Mouse (Mus musculus): ENCODE measurements at regions not wholly inside any gene's neighbourhood (a gene's known extent, or its start where the extent isn't known, plus 50 kb on each side); places are given as distances from the start of the nearest gene placed in this dataset.

DNA sequence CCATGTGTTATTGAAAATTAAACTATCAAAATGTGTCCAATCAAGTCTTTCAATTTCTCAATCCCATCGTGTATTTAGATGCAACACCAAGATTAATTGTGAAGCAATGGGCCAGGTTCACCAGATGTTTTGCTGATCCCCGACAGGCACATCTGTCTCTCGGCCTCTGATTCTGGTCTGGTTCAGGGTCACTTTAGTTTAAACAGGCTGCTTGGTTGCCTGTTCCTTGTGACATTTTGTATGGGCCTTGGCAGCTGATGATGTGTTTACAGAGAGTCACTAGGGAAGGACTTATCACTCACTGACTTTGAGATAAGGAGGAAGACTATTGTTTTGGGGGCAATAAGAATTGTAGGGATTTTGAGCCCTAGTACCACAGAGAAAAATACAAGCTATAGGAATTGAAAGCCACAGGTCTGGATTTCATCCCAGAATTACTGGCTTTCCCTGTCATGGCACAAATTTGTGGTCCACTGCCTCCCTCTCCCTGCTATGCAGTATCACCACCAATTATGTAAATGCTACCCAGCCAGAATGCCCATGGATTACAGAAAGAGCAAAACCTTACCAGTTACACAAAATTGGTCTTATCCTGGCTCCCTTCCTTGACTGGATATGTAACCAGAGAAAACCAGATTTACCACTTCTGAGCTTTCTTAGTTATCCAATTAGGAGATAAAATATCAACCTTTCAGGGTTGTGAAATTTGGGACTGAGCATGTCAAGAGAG is 272.5 kb upstream of the Plxna2 start:
- Histone ChIP-seq H3K27ac (ENCODE audit: insufficient read depth, low read depth, low read length) (no peak overlapping the region), H3K4me1 (ENCODE audit: control insufficient read depth, insufficient read depth, low read length) (no peaks in the 10 kb centered on the region), H3K4me3 (ENCODE audit: insufficient read depth, low read length) (no peak overlapping the region)
- no peak for TF ChIP-seq POLR2A (IDR thresholded peaks at IDR 0.05; ENCODE audit: borderline replicate concordance, low read depth, low read length)
- TF ChIP-seq CTCF (IDR thresholded peaks at IDR 0.05; ENCODE audit: low read depth, low read length), result no peak

DNA sequence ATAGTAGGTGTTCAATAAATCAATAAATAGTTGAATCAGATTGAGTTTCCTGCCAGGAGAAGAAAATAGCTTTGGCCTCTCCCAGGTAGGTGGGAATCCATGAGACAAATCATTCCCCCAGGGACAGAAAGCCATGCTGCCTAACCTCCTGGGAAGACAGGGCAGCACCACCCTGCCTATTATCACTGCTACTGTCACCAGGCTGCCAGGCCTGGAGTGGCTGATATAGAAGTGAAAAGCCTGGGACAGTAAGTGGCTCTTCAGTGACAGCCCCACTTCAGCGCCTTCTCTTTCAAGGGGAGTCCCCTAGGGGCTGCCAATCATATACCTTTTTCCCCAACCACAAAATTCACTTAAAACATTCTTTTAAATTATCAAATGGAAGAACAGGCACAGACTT is 275.4 kb upstream of the Plxna2 start:
- H3K27ac ChIP-seq (ENCODE audit: insufficient read depth, low read depth, low read length), result no peak overlapping the region
- no peak overlapping the region for H3K4me3 ChIP-seq (ENCODE audit: insufficient read depth, low read length)
- no peaks in the 10 kb centered on the region for H3K4me1 ChIP-seq (ENCODE audit: control insufficient read depth, insufficient read depth, low read length)
- TF ChIP-seq POLR2A (IDR thresholded peaks at IDR 0.05; ENCODE audit: borderline replicate concordance, low read depth, low read length) (no peak), CTCF (IDR thresholded peaks at IDR 0.05; ENCODE audit: low read depth, low read length) (no peak)

DNA sequence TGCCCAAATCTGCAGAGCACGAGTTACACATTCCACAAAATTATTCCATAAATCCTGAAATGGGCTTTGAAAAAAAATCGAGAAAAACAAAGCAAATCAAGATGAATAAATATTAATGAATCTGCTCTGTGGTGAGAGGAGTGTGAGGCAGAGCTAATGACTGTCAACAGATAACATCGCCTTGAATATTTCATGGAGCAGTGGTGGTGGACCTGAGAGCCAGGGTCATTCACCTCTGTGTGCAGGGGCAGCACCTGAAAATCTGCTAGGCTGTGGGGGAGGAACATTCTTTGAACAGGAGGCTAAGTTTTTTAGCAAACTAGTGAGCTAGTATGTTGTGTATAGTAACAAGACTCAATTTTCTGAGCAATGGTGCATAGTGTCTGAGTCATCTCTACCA is 276.3 kb upstream of the Plxna2 start:
- Histone ChIP-seq H3K4me1 (ENCODE audit: control insufficient read depth, insufficient read depth, low read length) (no peaks in the 10 kb centered on the region), H3K27ac (ENCODE audit: insufficient read depth, low read depth, low read length) (no peak overlapping the region), H3K4me3 (ENCODE audit: insufficient read depth, low read length) (no peak overlapping the region)
- TF ChIP-seq POLR2A (IDR thresholded peaks at IDR 0.05; ENCODE audit: borderline replicate concordance, low read depth, low read length), result no peak
- TF ChIP-seq CTCF (IDR thresholded peaks at IDR 0.05; ENCODE audit: low read depth, low read length), result no peak

DNA sequence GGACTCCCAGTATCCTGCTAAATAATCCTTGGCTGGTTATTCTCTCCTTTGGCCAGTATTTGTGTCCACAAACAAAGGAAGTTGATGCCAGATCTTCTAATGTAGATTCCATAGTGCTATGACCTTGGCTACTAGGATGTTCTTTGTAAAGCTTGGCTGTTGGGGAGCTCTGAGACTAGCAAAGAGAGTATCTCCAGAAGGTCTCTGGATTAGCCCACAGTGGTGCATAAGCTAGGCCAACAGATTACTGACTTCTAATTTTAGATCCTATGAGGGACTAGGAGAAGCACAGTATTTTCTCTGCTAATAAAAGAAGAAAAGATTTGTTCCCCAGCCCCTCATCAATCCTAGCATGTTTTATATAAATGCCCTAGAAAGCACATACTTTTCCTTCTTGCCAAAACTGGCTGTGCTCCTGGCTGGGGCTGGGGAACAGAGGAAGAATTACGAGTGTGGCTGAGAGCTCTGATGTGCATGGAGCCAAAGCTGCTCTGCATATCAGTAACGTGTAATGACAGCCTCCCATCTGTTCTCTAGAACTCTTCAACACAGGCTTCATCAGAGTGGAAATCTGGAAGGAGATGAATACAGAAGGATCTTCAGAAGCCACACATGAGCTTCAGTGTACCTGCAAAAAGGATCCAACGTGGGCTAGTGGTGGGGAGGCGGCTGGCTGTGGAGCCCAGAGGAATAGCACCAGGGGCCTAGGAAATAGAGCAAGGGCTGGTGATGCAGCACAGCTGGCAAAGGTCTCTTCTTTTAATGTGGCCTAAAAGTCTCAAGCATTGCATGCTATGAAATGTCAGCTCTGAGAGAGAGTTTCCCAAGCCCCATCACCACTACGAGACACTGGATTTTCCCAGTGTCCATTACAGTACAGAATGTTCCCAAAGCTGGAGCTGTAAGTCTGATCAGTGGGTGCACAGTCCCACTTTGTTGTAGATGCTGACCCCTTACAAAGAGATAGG is 283.0 kb upstream of the Plxna2 start:
- Histone ChIP-seq H3K27ac (ENCODE audit: insufficient read depth, low read depth, low read length) (no peak overlapping the region), H3K4me3 (ENCODE audit: insufficient read depth, low read length) (no peak overlapping the region), H3K4me1 (ENCODE audit: control insufficient read depth, insufficient read depth, low read length) (no peaks in the 10 kb centered on the region)
- TF ChIP-seq POLR2A (IDR thresholded peaks at IDR 0.05; ENCODE audit: borderline replicate concordance, low read depth, low read length) (no peak), CTCF (IDR thresholded peaks at IDR 0.05; ENCODE audit: low read depth, low read length) (no peak)

DNA sequence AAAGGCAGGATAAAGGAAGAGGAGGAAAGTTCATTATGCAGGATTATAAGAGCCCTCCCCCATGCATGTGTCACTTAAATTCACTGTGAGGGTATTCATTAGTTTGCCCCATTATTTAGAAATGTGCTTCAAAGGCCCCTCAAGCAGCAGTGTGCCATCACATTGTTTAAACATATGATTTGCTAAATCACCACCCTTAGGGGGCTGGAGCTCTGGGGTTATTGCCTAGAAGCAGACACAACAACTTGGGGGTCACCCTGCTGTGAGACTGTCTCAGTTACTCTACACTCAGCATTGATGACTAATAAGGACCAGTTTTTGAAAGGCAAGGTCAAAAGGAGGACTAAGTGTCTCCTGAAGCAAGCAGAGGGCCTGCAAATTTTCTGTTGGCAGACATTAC is 285.4 kb upstream of the Plxna2 start:
- TF ChIP-seq POLR2A (IDR thresholded peaks at IDR 0.05; ENCODE audit: borderline replicate concordance, low read depth, low read length), result no peak
- TF ChIP-seq CTCF (IDR thresholded peaks at IDR 0.05; ENCODE audit: low read depth, low read length), result no peak
- H3K27ac ChIP-seq (ENCODE audit: insufficient read depth, low read depth, low read length), result no peak overlapping the region
- H3K4me1 ChIP-seq (ENCODE audit: control insufficient read depth, insufficient read depth, low read length), result no peaks in the 10 kb centered on the region
- no peak overlapping the region for H3K4me3 ChIP-seq (ENCODE audit: insufficient read depth, low read length)

DNA sequence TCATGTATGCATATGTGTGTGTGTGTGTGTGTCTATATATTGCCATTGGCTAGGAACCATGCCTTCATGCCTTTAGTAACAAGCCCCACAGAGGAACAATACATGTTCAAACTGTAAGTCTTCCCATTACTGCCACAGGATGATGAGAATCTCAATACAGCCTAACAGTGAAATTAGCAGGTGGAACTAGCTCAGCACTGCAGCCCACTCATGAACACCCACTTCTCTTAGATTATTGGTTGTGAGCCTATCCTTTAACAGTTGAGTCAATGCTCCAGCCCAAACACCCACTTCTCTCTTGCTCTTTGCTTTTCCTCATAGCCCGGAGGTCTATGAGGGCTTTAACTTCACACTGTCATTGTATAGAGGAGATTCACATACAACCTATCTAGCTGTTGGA is 287.5 kb upstream of the Plxna2 start:
- H3K4me3 ChIP-seq (ENCODE audit: insufficient read depth, low read length), result no peak overlapping the region
- H3K27ac ChIP-seq (ENCODE audit: insufficient read depth, low read depth, low read length), result no peak overlapping the region
- no peaks in the 10 kb centered on the region for H3K4me1 ChIP-seq (ENCODE audit: control insufficient read depth, insufficient read depth, low read length)
- TF ChIP-seq CTCF (IDR thresholded peaks at IDR 0.05; ENCODE audit: low read depth, low read length), result no peak
- TF ChIP-seq POLR2A (IDR thresholded peaks at IDR 0.05; ENCODE audit: borderline replicate concordance, low read depth, low read length), result no peak

DNA sequence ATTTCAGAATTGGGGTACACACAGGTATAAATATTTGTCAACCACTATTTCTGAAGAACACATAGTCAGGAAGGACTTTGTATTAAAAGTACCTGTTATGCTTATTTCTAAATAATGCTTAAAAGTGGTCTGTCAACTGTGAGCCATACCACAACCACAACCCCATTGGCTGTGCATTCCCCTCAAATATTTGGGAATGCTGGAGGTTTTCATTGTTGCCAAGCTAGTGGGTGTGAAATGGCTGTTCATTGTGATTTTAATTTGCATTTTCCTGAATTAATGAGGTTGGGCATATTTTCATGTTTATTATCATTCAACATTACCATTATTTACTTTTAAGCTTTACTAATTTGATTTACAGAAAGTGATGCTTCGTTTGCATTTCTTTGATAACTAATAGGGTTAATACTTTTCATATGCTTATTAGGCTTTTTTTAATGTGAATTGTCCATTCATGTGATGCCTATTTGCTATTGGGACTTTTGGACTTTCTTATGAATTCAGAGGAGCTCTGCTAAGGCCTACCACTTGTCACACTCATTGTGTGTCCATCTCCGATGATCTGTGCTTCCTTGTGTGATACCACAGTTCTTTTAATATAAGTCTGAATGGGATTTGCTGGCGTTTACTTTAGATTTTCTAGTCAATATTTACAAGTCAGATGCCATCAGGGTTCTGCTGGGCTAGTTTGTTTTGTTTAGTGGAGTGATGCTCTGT is 297.5 kb upstream of the Plxna2 start:
- Histone ChIP-seq H3K4me1 (ENCODE audit: control insufficient read depth, insufficient read depth, low read length) (no peaks in the 10 kb centered on the region), H3K4me3 (ENCODE audit: insufficient read depth, low read length) (no peak overlapping the region), H3K27ac (ENCODE audit: insufficient read depth, low read depth, low read length) (no peak overlapping the region)
- no peak for TF ChIP-seq POLR2A (IDR thresholded peaks at IDR 0.05; ENCODE audit: borderline replicate concordance, low read depth, low read length)
- TF ChIP-seq CTCF (IDR thresholded peaks at IDR 0.05; ENCODE audit: low read depth, low read length), result no peak

DNA sequence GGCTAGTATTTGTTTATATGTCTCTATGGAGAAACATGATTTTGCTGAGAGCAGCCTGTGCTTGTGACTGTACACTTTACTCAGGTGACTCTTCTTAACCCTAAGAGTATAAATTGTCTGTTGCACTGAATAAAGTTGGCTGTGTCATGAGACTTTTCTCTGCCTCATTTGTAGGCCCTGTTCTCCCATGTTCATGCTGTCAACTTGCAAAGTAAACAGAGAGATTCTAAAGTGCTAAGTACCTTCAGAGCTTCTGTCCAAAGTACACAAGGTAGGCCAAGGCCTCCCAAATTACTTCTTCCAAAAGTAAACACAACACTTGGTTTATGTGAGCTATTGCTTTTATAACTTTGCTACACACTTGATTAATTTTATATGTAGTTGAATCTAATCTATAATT is 299.7 kb upstream of the Plxna2 start:
- no peaks in the 10 kb centered on the region for H3K4me1 ChIP-seq (ENCODE audit: control insufficient read depth, insufficient read depth, low read length)
- TF ChIP-seq POLR2A (IDR thresholded peaks at IDR 0.05; ENCODE audit: borderline replicate concordance, low read depth, low read length), result no peak
- TF ChIP-seq CTCF (IDR thresholded peaks at IDR 0.05; ENCODE audit: low read depth, low read length), result no peak
- H3K27ac ChIP-seq (ENCODE audit: insufficient read depth, low read depth, low read length), result no peak overlapping the region
- no peak overlapping the region for H3K4me3 ChIP-seq (ENCODE audit: insufficient read depth, low read length)

DNA sequence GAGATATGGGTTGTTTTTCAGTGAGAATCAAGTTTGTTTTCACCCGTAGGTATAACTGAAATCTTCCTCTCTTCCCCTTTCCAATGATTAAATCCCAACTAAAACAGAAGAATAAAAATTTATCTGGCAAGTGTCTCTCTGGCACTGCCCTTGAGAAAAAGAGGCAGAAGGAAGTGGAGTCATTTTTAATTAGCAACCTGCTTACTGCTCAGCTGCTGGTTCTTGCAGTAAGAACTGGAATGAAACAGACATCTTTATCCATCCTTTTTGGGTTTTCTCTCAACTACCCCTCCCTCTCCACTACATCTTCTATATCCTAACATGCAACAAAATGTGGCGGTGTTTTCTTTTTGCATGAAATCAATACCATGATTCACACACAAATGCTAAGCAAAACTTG is 302.4 kb upstream of the Plxna2 start:
- H3K27ac ChIP-seq (ENCODE audit: insufficient read depth, low read depth, low read length), result no peak overlapping the region
- H3K4me1 ChIP-seq (ENCODE audit: control insufficient read depth, insufficient read depth, low read length), result no peaks in the 10 kb centered on the region
- H3K4me3 ChIP-seq (ENCODE audit: insufficient read depth, low read length), result no peak overlapping the region
- no peak for TF ChIP-seq POLR2A (IDR thresholded peaks at IDR 0.05; ENCODE audit: borderline replicate concordance, low read depth, low read length)
